Comparison of ENCODE assay signal across 15 mouse cellular contexts in genomic region chr8:91755062-91755461, GRCm38 (mm10). TPM values are rescaled to one million over a fixed set of nuclear protein-coding genes. Genes with fewer than 3 reads are reported as not detected.
"Had no signal": no experiment of that assay in that cellular context is flagged by ENCODE, and none has a peak within 500 bp of the region (broad histone marks: within the 10 kb centered on the region; RNA-seq: fewer than 3 reads in every experiment).

No protein-coding gene starts in this region.

- H3K9me3 ChIP-seq: liver, embryonic 13.5 days; lung, embryonic 15.5 days; midbrain, embryonic 10.5 days; midbrain, embryonic 13.5 days had no signal

- ATAC-seq: hindbrain, postnatal 0 days; inflammation-experienced regulatory T-cells, adult 6 months; intestine, embryonic 16.5 days; midbrain, embryonic 13.5 days had no signal

- H3K27ac ChIP-seq: hindbrain, postnatal 0 days; left cerebral cortex, adult 2 months; liver, embryonic 13.5 days; lung, embryonic 15.5 days; midbrain, embryonic 10.5 days; midbrain, embryonic 13.5 days had no signal

- DNase-seq: layer of hippocampus, postnatal 36 days; liver, embryonic 13.5 days; lung, postnatal 10 days; lung, postnatal 36 days; thymus, adult 2 months; thymus, postnatal 25 days had no signal

- H3K9ac ChIP-seq: liver, embryonic 13.5 days; lung, embryonic 15.5 days; midbrain, embryonic 13.5 days had no signal

- H3K4me1 ChIP-seq: liver, embryonic 13.5 days; lung, embryonic 15.5 days; megakaryocyte, embryonic 14.5 days; midbrain, embryonic 10.5 days; midbrain, embryonic 13.5 days had no signal

- H3K27me3 ChIP-seq: liver, embryonic 13.5 days; megakaryocyte, embryonic 14.5 days had no signal

- H3K36me3 ChIP-seq: liver, embryonic 13.5 days; lung, embryonic 15.5 days; midbrain, embryonic 10.5 days; midbrain, embryonic 13.5 days had no signal

- H3K4me3 ChIP-seq: left cerebral cortex, adult 2 months; liver, embryonic 13.5 days; lung, embryonic 15.5 days; megakaryocyte, embryonic 14.5 days; midbrain, embryonic 10.5 days; midbrain, embryonic 13.5 days had no signal

- H3K4me2 ChIP-seq: liver, embryonic 13.5 days; lung, embryonic 15.5 days; midbrain, embryonic 13.5 days had no signal

RNA-seq across cellular contexts. Expression of gene Irx3, which starts 46.8 kb away (rescaled TPM):
- polyA plus RNA-seq: inflammation-experienced regulatory T-cells, adult 6 months; liver, embryonic 16.5 days had no signal
